Mouse (Mus musculus) kidney, postnatal 4 days (tissue): ENCODE results near the gene Hoxb7.

Experiments
- DNase-seq, 2 experiments: peaks; one replicate each; pipeline ENCODE4 v3.0.0; 2021; ENCODE audit warnings: mixed read lengths in 2 of 2

The Hoxb7 gene

DNA sequence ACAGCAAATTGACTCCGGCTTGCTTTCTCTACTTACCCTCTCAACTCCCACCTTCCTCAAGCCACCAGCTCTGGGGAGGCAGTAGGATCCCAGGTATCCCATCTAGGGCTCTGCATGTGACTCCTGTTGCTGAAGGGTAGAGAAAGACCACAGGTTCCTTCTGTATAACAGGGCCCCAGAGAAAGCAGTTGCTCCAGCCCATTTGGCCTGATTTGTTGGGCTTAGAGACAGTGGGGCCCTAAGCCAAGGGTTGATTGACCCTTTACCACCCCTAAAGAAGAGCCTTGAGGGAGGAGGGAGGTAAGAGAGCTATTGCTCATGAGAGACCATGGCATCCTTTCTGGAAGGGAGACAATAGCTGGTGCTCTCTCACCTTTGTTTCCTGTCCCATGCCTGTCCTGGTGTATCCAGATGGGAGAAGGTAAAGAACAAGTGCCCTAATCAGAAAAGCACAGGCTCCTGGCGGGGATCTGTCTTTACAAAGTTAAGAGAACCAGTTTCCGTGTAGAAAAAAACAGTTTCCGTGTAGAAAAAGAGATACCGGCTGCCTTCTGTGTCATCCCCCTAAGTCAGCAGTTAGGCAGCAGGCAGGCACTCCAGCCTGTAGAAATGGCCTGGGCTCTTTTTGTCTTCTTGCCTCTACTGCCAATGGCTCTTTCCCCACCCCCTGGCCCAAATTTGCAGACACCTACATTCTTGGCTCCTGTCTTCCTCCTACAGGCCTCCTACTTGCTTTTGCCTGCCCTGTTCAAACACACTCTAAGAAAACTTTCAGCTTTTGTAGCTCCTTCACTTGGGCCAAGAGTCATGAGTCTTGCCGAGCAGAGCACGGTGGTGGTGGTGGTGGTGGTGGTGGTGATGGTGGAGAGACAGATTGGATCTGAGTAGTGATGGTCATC is 52.8 kb downstream of the Hoxb7 start:
- DNase-seq = peak; percentile 10 to 42
